In genomic region chr3:129634260-129634901, GRCm38 (mm10) we compare ENCODE assay signal across 8 mouse cellular contexts.
DNase-seq lines count a peak whose midpoint lies in the region; ATAC-seq and TF ChIP-seq lines count a peak whose summit lies in the region.

No protein-coding gene starts in this region.

- H3K4me2 ChIP-seq in forebrain, embryonic 12.5 days: no peak overlapping the region
- no peak overlapping the region for H3K4me2 ChIP-seq in forebrain, postnatal 0 days (ENCODE audit: low read depth)

- H3K27ac ChIP-seq in forebrain, embryonic 12.5 days: no peak overlapping the region
- H3K27ac ChIP-seq in forebrain, embryonic 10.5 days: no peak overlapping the region
- no peak overlapping the region for H3K27ac ChIP-seq in forebrain, postnatal 0 days (ENCODE audit: low read depth, low read length)

- H3K9ac ChIP-seq in forebrain, embryonic 12.5 days: no peak overlapping the region
- H3K9ac ChIP-seq in forebrain, postnatal 0 days: no peak overlapping the region

- H3K27me3 ChIP-seq in forebrain, embryonic 12.5 days: no peaks in the 10 kb centered on the region
- H3K27me3 ChIP-seq in forebrain, embryonic 10.5 days (ENCODE audit: poor library complexity, severe bottlenecking): no peaks in the 10 kb centered on the region
- no peaks in the 10 kb centered on the region for H3K27me3 ChIP-seq in forebrain, postnatal 0 days (ENCODE audit: insufficient read depth, low read length)

- no peaks in the 10 kb centered on the region for H3K9me3 ChIP-seq in forebrain, embryonic 12.5 days
- H3K9me3 ChIP-seq in forebrain, embryonic 10.5 days: no peaks in the 10 kb centered on the region
- H3K9me3 ChIP-seq in forebrain, postnatal 0 days (ENCODE audit: low read length): no peaks in the 10 kb centered on the region

- WGBS in forebrain, embryonic 12.5 days: 88% methylated on average over 11 of the region's 11 CpGs
- WGBS in forebrain, embryonic 10.5 days: 89% methylated on average over 11 of the region's 11 CpGs
- 82% methylated on average over 11 of the region's 11 CpGs for WGBS in forebrain, postnatal 0 days

- intact Hi-C loops in left cerebral cortex, postnatal 25 days (cut with DNase I): loop anchor here (1.0 kb wide), 1 partner anchor 102 kb away; the partner anchor contains the start of gene Elovl6

- no peaks in the 10 kb centered on the region for H3K4me1 ChIP-seq in forebrain, embryonic 12.5 days
- H3K4me1 ChIP-seq in forebrain, embryonic 10.5 days: no peaks in the 10 kb centered on the region
- H3K4me1 ChIP-seq in forebrain, postnatal 0 days (ENCODE audit: insufficient read depth): no peaks in the 10 kb centered on the region

- no peak overlapping the region for H3K4me3 ChIP-seq in forebrain, embryonic 12.5 days (replicated peaks)
- no peak overlapping the region for H3K4me3 ChIP-seq in forebrain, embryonic 10.5 days
- H3K4me3 ChIP-seq in forebrain, postnatal 0 days (ENCODE audit: low read depth, low read length): no peak overlapping the region

- TF ChIP-seq CTCF in forebrain, postnatal 0 days (IDR thresholded peaks at IDR 0.05; ENCODE audit: low read depth): peak; percentile 64

- ATAC-seq in forebrain, embryonic 12.5 days (ENCODE audit: low FRiP score): 0 out of 2 replicates have a peak, but pooled peaks have one; percentile 46
- ATAC-seq in forebrain, postnatal 0 days: peak; percentile 82

- peaks cover 37% of the 10 kb centered on the region for H3K36me3 ChIP-seq in forebrain, embryonic 12.5 days (replicated peaks)
- H3K36me3 ChIP-seq in forebrain, embryonic 10.5 days (replicated peaks): peaks cover 79% of the 10 kb centered on the region
- peaks cover 20% of the 10 kb centered on the region for H3K36me3 ChIP-seq in forebrain, postnatal 0 days (ENCODE audit: insufficient read depth)

- no peak for DNase-seq in forebrain, embryonic 10.5 days (ENCODE audit: extremely low spot score, low spot score)
- DNase-seq in ovary, postnatal 36 days (ENCODE audit: low spot score): peak; percentile 20
- DNase-seq in ovary, postnatal 14 days (ENCODE audit: low spot score): no peak
- peak; percentile 60 for DNase-seq in forebrain, postnatal 0 days
- DNase-seq in left cerebral cortex, postnatal 25 days (ENCODE audit: low spot score in 2 of 2): peak; percentile 59 to 64
- peak; percentile 54 to 61 for DNase-seq in right cerebral cortex, postnatal 10 days (ENCODE audit: low spot score in 2 of 2)
- DNase-seq in urinary bladder, adult 18-20 months (ENCODE audit: low spot score in 2 of 2): no peak

Comparison
In these comparisons a context has a peak if more than half of its experiments do, and no peak if none do; other contexts are left out.
1. DNase-seq: peak in ovary, postnatal 36 days (single experiment), forebrain, postnatal 0 days (single experiment), left cerebral cortex, postnatal 25 days (2 of 2) and right cerebral cortex, postnatal 10 days (2 of 2); none in forebrain, embryonic 10.5 days (single experiment), ovary, postnatal 14 days (single experiment) and urinary bladder, adult 18-20 months (0 of 2).